Mouse (Mus musculus) erythroblast, embryonic 14.5 days (primary cell): ENCODE measurements around the gene H2-Eb1.

Source experiments
- GATA1 ChIP-seq: IDR thresholded peaks from 2 replicates; pipeline ENCODE4 v1.6.1; 2012; ENCODE audit warnings: low read length, inconsistent platforms, mixed read lengths
- TAL1 ChIP-seq: IDR thresholded peaks from 3 replicates; pipeline ENCODE4 v1.6.1; 2012; ENCODE audit warnings: low read length, inconsistent platforms, mixed read lengths

GRCm38 (mm10) chr17:34295307-34295706 is 10.4 kb upstream of the H2-Eb1 start:
- TF ChIP-seq TAL1, result no peak
- TF ChIP-seq GATA1, result no peak
